Mouse (Mus musculus): ENCODE data around the gene Sipa1l3.

Gene Sipa1l3

DNA sequence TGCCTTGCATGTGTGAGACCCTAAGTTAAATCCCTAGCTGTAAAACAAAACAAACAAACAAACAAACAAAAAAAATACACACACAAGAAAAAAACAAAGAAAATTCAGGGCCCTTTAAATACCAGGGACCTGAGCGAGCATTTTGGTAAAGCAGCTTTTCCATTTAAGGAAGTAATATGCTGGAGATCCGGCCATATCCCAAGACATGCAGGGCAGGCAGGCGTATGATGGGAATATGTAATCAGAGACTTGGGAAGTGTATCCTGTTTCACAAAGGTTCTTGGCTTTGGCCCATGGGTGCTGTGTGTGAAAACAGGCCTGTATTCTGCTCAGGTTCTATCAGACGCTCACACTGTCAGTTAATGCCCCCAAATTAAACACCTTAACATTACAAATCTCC, 240.9 kb downstream of the Sipa1l3 start:
- in situ Hi-C loops (cut with MboI; ENCODE audit: unreplicated experiment in 2 of 2): no loop called here

DNA sequence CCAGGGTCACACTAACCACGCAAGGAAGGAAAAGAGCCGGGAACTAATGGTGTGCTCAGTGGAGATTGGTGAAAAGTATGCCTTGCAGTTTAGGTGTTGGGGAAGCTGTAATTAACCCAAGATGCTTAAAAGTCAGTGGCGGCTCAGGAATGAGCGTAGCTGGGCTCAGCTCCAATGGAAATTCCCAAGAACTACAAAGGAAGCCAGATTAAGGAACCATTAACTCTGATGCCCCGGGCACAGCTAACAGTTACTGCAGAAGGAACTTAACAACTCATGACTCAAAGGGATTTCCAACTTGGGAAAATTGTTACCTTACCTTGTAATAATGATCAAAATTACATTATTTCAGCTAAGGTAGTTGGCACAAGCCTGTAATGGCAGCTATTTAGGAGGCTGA, 241.7 kb downstream of the Sipa1l3 start:
- in situ Hi-C loops (cut with MboI; ENCODE audit: unreplicated experiment in 2 of 2): no loop called here

DNA sequence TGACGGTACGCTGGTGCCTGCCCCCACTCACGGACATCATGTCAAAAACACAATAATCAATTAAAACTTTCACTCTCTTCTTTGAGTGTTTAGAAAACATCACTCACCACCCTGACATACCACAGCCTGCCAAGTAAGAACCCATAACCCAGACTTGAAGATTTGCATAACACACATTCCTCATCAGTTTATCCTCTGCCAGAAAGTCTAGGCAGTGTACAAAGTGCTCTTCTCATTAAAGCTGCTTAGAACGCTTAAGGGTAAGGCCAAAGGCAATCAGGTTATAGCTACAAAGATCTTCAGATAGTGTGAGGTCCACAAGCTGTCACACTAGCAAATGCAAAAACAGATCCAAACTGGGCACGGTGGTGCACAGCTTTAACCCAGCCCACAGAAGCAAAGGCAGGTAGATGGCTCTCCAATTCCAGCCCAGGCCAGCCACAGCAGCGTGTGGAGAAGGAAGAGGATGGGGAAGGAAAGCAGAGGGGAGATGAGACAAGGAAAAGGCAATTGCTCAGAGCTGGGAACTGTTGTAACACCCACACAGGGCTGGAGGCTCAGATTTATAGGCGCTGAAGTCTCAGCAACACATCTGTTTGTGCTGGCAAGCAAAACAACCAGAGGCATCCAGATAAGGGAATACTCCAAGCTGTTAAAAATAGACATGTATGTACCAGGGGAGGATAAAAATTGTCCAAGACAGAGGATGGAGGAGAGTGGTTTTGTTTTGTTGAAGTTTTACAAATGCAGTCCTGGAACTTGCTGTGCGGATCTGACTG, 246.6 kb downstream of the Sipa1l3 start:
- in situ Hi-C loops (cut with MboI; ENCODE audit: unreplicated experiment in 2 of 2): no loop called here

DNA sequence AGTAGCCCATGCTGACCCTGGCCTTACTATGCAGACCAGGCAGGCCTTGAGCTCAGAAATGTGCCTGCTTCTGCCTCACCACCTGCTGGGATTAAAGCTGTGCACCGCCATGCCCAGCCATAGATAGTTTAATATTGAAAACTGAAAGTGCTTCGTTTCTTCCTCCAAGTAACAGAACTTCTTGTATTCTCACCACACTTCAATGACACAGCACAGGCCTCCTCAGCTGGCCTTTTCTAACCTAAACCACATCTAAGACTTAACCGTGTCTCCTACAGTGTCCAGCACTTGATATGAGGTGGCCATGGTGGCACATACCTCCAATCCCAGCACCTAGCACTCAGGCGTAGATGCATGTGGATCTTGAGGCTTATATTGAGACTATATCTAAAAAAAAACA, 248.0 kb downstream of the Sipa1l3 start:
- in situ Hi-C loops (cut with MboI; ENCODE audit: unreplicated experiment in 2 of 2): no loop called here

Measured in v-Abl transformed pro-B cells (cell line).